Mouse (Mus musculus) E14TG2a.4 (cell line): ENCODE measurements around the gene Tigit.

ENCODE experiments used
- H3K27me3 ChIP-seq: 2 replicates; pipeline ENCODE4 v1.6.1; 2014; ENCODE audit warnings: low read length, control low read depth; ENCODE audit not compliant: insufficient read depth
- H3K36me3 ChIP-seq: 2 replicates; pipeline ENCODE4 v1.6.1; 2014; ENCODE audit warnings: low read length, control low read depth; ENCODE audit not compliant: insufficient read depth
- H3K4me1 ChIP-seq: replicated peaks from 2 replicates; pipeline ENCODE4 v1.6.1; 2014; ENCODE audit warnings: low read depth, low read length, control low read depth
- H3K4me3 ChIP-seq: replicated peaks from 2 replicates; pipeline ENCODE4 v1.5.1; 2014; ENCODE audit warnings: mild to moderate bottlenecking, low read length
- H3K9me3 ChIP-seq: 2 replicates; pipeline ENCODE4 v1.6.1; 2014; ENCODE audit warnings: low read length, control low read depth
- CTCF ChIP-seq: conservative IDR thresholded peaks from 2 replicates; pipeline ENCODE4 v1.5.1; 2014; ENCODE audit warnings: low read length
- NANOG ChIP-seq: IDR thresholded peaks from 2 replicates; pipeline ENCODE4 v1.6.1; 2014; ENCODE audit warnings: borderline replicate concordance, low read length, mixed read lengths
- POU5F1 ChIP-seq: IDR thresholded peaks from 2 replicates; pipeline ENCODE4 v1.6.1; 2014; ENCODE audit warnings: low read length, borderline replicate concordance

Tigit gene

DNA sequence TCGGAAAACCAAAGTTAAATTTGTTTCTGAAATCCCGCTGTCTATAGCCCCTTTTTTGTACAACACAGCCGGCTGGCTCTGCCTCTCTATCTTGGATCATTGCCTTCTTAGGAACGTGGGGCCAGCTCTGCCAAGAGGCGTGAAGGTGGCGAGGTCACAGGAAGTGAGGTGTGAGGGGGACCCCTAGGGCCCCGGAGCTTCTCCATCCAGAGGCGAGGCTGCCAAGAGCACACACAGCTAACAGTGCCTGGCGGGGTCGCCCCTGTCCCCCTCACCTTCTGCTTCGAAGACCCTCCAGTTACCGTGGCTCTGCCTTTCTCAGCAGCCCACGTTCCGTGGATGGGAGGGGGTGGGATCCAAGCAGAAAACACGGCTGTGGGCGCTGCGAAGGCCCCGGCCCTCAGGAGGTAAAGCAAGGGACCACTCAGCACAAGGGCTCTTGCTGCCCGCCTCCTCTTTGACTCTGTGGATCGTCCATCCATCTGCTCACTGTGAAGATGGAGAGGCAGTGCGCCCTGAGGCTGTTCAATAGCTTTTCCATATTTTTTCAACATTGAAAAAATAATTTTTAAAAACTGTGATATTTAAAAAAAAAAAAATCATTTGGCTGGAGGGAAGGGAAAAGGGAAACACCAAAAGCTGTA, 25.4 kb downstream of the Tigit start:
- Histone ChIP-seq H3K9me3 (no peaks in the 10 kb centered on the region), H3K4me3 (peak overlapping the region; percentile 26; the same call in 1 of the 2 replicates), H3K4me1 (peaks cover 6% of the 10 kb centered on the region; the same call in 1 of the 2 replicates), H3K27me3 (peaks cover 23% of the 10 kb centered on the region), H3K36me3 (no peaks in the 10 kb centered on the region)
- TF ChIP-seq POU5F1 (no peak), NANOG (no peak), CTCF (no peak)

DNA sequence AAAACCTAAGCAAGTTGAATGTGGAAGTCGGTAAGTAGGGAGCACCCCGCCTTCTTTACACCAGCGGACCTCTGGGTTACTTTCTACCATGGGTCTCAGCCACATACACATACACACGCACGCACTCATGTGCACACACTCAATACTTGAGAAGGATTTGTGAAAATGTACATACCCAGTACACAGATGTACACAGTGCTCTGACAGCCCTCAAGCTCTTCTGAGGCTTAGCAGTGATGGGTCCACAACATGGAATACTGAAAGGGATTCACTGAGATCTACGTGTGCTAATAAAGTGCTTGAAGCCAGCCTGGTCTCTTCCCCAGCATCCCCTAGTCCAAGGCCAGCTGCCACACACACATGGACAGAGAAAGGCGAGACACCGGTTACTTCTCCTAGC, 26.7 kb downstream of the Tigit start:
- peaks cover 25% of the 10 kb centered on the region for H3K27me3 ChIP-seq
- no peak for TF ChIP-seq NANOG
- TF ChIP-seq CTCF, result no peak
- no peak for TF ChIP-seq POU5F1
- no peaks in the 10 kb centered on the region for H3K9me3 ChIP-seq
- no peak overlapping the region for H3K4me3 ChIP-seq
- H3K4me1 ChIP-seq, result peaks cover 6% of the 10 kb centered on the region; the same call in 1 of the 2 replicates
- no peaks in the 10 kb centered on the region for H3K36me3 ChIP-seq

DNA sequence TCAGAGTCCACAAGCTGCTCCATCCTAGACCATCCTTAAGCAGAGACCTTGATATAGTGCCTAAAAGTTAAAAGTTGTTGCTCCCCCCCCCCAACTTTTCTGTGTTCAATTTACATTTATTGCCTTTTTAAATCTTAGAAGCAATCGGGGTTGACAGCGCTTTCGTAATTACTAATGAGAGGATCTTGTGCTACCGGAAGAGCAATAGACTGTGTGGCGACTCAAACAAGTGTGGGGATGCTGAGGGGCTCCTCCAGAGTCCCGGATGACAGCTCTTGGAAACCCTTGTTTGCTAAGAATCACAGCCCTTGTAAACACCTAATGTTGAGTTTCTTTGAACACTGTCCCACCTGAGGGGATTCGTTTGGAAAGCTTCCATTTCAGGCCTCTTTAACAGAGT, 29.9 kb downstream of the Tigit start:
- Histone ChIP-seq H3K27me3 (peaks cover 29% of the 10 kb centered on the region), H3K4me1 (peaks cover 6% of the 10 kb centered on the region; the same call in 1 of the 2 replicates), H3K4me3 (no peak overlapping the region), H3K36me3 (no peaks in the 10 kb centered on the region), H3K9me3 (no peaks in the 10 kb centered on the region)
- no peak for TF ChIP-seq CTCF
- TF ChIP-seq NANOG, result no peak
- no peak for TF ChIP-seq POU5F1

DNA sequence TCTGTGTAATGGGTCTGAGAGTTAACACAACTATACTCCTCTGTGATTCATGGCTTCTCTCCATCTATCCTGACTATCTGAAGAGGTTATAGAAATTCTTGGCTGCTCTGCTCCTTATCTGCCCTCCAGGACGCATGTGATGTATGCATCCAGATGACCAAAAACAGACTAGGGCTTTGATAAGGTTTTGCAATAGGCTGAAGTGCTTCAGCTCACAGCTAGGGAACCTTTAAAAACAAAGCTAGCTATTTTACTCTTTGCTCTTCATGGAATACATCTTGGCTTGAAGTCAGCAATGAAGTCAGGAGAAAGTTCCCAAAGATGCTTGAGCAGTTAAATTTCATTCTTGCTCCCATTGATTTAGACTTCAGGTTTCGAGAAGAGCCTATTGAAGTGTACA, 32.2 kb downstream of the Tigit start:
- Histone ChIP-seq H3K4me1 (no peaks in the 10 kb centered on the region), H3K36me3 (no peaks in the 10 kb centered on the region), H3K4me3 (no peak overlapping the region), H3K27me3 (peaks cover 17% of the 10 kb centered on the region), H3K9me3 (no peaks in the 10 kb centered on the region)
- TF ChIP-seq NANOG (no peak), POU5F1 (no peak)

DNA sequence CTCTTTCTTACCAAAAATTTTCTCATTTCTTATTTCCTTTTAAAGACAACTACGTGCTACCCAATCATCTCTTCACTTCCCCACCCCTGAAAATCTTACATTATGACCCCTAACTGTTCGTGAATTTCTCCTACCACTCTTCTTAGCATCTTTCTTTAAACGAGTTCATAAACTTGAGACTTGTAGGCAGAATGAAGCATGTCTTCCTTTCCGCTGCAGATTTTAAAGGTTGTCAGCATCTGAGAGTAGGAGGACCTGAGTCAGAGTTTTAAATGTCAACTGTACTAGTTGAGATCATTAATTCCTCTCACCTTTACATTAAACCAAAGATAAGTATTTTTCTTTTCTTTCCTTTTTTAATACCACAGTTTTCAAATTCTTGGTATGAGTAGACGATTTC, 35.3 kb downstream of the Tigit start:
- H3K27me3 ChIP-seq, result peaks cover 6% of the 10 kb centered on the region
- no peaks in the 10 kb centered on the region for H3K9me3 ChIP-seq
- no peaks in the 10 kb centered on the region for H3K36me3 ChIP-seq
- H3K4me3 ChIP-seq, result no peak overlapping the region
- H3K4me1 ChIP-seq, result peaks cover 4% of the 10 kb centered on the region; the same call in 1 of the 2 replicates
- no peak for TF ChIP-seq CTCF
- no peak for TF ChIP-seq POU5F1
- no peak for TF ChIP-seq NANOG

DNA sequence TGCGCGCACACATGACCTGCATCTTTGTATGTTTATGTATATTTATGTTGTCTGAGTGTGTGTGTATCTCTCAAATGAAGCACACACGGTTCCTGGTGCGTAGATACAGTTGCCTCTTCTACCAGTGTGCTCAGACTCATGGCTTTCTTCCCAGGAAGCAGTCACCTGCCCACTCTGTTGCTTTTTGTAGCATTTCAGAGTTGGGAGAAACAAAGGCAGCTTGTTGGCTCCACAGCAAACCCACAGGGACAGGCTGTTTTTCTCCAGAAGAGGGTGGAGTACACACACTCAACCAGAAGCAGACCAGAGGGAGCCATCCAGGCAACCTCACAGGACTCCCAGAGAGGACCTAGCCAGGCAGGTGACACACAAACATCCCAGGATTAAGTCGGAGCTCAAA, 38.0 kb downstream of the Tigit start:
- Histone ChIP-seq H3K27me3 (no peaks in the 10 kb centered on the region), H3K36me3 (no peaks in the 10 kb centered on the region), H3K4me1 (peaks cover 20% of the 10 kb centered on the region), H3K4me3 (no peak overlapping the region), H3K9me3 (no peaks in the 10 kb centered on the region)
- TF ChIP-seq POU5F1 (no peak), NANOG (no peak), CTCF (no peak)

DNA sequence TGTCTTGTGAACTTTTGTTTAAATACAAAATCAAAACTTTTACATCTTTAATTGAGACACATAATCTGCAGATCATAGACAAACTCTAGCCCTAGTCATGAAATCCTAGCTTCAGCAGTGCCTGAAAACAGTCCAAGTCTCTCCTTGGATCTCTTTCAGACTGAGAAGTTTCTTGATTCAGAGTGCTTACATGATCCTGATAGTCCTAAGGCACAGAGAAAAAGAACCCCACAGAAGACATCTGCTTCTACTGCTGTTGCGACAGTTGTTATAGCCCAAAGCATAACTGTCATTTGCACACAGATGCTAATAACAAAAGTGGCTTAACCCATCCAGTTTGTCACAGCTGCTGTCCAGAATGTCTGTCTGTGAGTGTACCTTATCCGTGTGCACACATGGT, 38.7 kb downstream of the Tigit start:
- Histone ChIP-seq H3K27me3 (no peaks in the 10 kb centered on the region), H3K36me3 (no peaks in the 10 kb centered on the region), H3K4me1 (peaks cover 24% of the 10 kb centered on the region), H3K4me3 (no peak overlapping the region), H3K9me3 (no peaks in the 10 kb centered on the region)
- TF ChIP-seq NANOG (no peak), POU5F1 (no peak), CTCF (no peak)

DNA sequence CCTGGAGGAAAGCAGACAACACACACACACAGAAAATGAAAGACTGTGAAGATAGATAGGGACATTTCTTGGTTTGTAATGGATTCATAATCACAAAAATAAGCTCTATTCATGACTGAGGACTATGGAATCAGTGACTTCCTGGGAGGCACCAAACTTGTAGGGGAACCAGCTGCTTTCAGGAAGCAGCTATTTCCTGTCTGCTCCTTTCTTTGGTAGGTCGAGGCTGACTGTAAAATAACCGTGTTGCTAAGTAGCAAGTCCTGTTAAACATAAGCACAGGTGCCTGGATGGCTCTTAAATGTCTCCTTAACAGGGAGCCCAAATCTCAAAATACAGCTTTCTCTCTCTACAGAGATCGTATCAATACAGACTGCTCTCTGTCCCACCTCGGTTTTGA, 39.1 kb downstream of the Tigit start:
- TF ChIP-seq NANOG (no peak), CTCF (no peak), POU5F1 (no peak)
- no peak overlapping the region for H3K4me3 ChIP-seq
- no peaks in the 10 kb centered on the region for H3K36me3 ChIP-seq
- H3K9me3 ChIP-seq, result no peaks in the 10 kb centered on the region
- peaks cover 27% of the 10 kb centered on the region for H3K4me1 ChIP-seq
- H3K27me3 ChIP-seq, result no peaks in the 10 kb centered on the region

DNA sequence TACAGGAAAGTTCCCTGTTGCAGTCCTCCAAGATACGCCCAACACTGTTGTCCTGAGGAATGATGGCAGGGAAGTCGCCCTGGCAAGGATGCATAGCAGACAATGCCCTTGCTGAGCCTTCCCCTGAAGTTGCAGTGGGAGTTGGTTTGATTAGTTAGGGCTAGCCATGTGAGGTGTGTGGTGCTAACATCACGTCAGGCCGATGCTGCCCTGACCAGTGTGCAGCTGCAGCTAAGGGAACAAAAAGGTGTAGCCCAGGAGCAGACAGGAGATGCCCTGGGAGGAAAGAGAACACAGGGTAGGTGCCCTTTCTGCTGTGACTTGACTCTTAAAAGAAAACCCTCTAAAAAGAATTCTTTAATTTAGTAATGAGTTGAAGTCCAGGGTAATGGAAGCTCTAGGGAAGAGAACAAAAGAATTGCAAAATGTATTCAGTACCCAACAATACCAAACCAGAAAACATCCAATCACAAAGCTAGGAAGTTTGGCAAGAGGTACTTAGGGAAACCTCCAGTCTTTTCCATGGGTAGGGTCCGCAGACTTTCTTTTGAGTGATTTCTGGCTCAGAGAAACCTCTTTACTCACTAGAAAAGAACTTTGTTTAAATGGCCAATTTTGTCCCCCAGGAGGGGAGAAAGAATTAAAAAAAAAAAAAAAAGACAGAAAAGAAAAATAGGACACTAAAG, 40.5 kb downstream of the Tigit start:
- Histone ChIP-seq H3K27me3 (no peaks in the 10 kb centered on the region), H3K4me3 (no peak overlapping the region), H3K36me3 (no peaks in the 10 kb centered on the region), H3K4me1 (peaks cover 36% of the 10 kb centered on the region), H3K9me3 (no peaks in the 10 kb centered on the region)
- TF ChIP-seq NANOG, result no peak
- no peak for TF ChIP-seq CTCF
- no peak for TF ChIP-seq POU5F1
